Mouse (Mus musculus): ENCODE data around the gene Prop1. TPM values are rescaled to one million over a fixed set of nuclear protein-coding genes. Genes with fewer than 3 reads are reported as not detected.

Gene Prop1
- polyA plus RNA-seq, 1 experiment from 2014 or later = not detected

- no peak for ATAC-seq
These were observed 10.1 kb downstream of the Prop1 start, which contains the start of gene 4933414I15Rik for GRCm38 (mm10) chr11:50943506-50943905. 4933414I15Rik (minus strand) TSS chr11:50943765.

GRCm38 (mm10) chr11:50942386-50942785 is 11.2 kb downstream of the Prop1 start:
- DNase-seq (ENCODE audit: low spot score) (no peak), ATAC-seq (no peak)
- no peaks in the 10 kb centered on the region for H3K4me1 ChIP-seq (ENCODE audit: insufficient read depth, low read depth, low read length)
- H3K27ac ChIP-seq (ENCODE audit: low read length) = no peak overlapping the region
- H3K9ac ChIP-seq (replicated peaks; ENCODE audit: low read depth) = no peak overlapping the region
- H3K36me3 ChIP-seq (ENCODE audit: insufficient read depth, low read length) = no peaks in the 10 kb centered on the region
- no peaks in the 10 kb centered on the region for H3K27me3 ChIP-seq (replicated peaks; ENCODE audit: insufficient read depth, low read length)
- H3K4me2 ChIP-seq (replicated peaks; ENCODE audit: low read depth, low read length) = no peak overlapping the region
- H3K9me3 ChIP-seq (ENCODE audit: low read length) = no peaks in the 10 kb centered on the region
- 65% methylated on average over 12 of the region's 12 CpGs for WGBS
- H3K4me3 ChIP-seq (ENCODE audit: low read depth, low read length) = no peak overlapping the region
- TF ChIP-seq CTCF (IDR thresholded peaks at IDR 0.05) = no peak
- no peak for TF ChIP-seq EP300 (IDR thresholded peaks at IDR 0.05)

More at GRCm38 (mm10) chr11:50943506-50943905, 10.1 kb downstream of the Prop1 start, which contains the start of gene 4933414I15Rik:
- WGBS = 66% methylated on average over 14 of the region's 14 CpGs
- DNase-seq (ENCODE audit: low spot score) = no peak
- no peak within 1 kb of the TSS for H3K27ac ChIP-seq (ENCODE audit: low read length)
- H3K4me3 ChIP-seq (ENCODE audit: low read depth, low read length) = no peak within 1 kb of the TSS
- H3K9ac ChIP-seq (replicated peaks; ENCODE audit: low read depth) = no peak within 1 kb of the TSS
- no peaks in the 10 kb centered on the region for H3K36me3 ChIP-seq (ENCODE audit: insufficient read depth, low read length)
- no peak within 1 kb of the TSS for H3K4me2 ChIP-seq (replicated peaks; ENCODE audit: low read depth, low read length)
- no peaks in the 10 kb centered on the region for H3K9me3 ChIP-seq (ENCODE audit: low read length)
- TF ChIP-seq CTCF (IDR thresholded peaks at IDR 0.05) (no peak), EP300 (IDR thresholded peaks at IDR 0.05) (no peak)
- H3K27me3 ChIP-seq (replicated peaks; ENCODE audit: insufficient read depth, low read length) = no peaks in the 10 kb centered on the region
- no peaks in the 10 kb centered on the region for H3K4me1 ChIP-seq (ENCODE audit: insufficient read depth, low read depth, low read length)

GRCm38 (mm10) chr11:50939621-50940366 is 13.8 kb downstream of the Prop1 start:
- no peaks in the 10 kb centered on the region for H3K27me3 ChIP-seq (replicated peaks; ENCODE audit: insufficient read depth, low read length)
- ATAC-seq (peak; percentile 47; the same call in 1 of the 2 replicates), DNase-seq (ENCODE audit: low spot score) (peak; percentile 88)
- H3K9me3 ChIP-seq (ENCODE audit: low read length) = no peaks in the 10 kb centered on the region
- no peak overlapping the region for H3K4me2 ChIP-seq (replicated peaks; ENCODE audit: low read depth, low read length)
- no peak overlapping the region for H3K9ac ChIP-seq (replicated peaks; ENCODE audit: low read depth)
- no peak for TF ChIP-seq EP300 (IDR thresholded peaks at IDR 0.05)
- TF ChIP-seq CTCF (IDR thresholded peaks at IDR 0.05) = peak; percentile 96
- 36% methylated on average over 14 of the region's 14 CpGs for WGBS
- H3K4me3 ChIP-seq (ENCODE audit: low read depth, low read length) = no peak overlapping the region
- no peaks in the 10 kb centered on the region for H3K4me1 ChIP-seq (ENCODE audit: insufficient read depth, low read depth, low read length)
- H3K36me3 ChIP-seq (ENCODE audit: insufficient read depth, low read length) = no peaks in the 10 kb centered on the region
- no peak overlapping the region for H3K27ac ChIP-seq (ENCODE audit: low read length)

- TF ChIP-seq CTCF (IDR thresholded peaks at IDR 0.05) (no peak), EP300 (IDR thresholded peaks at IDR 0.05) (no peak)
- no peak overlapping the region for H3K27ac ChIP-seq (ENCODE audit: low read length)
- H3K9me3 ChIP-seq (ENCODE audit: low read length) = no peaks in the 10 kb centered on the region
- H3K4me2 ChIP-seq (replicated peaks; ENCODE audit: low read depth, low read length) = no peak overlapping the region
- no peaks in the 10 kb centered on the region for H3K36me3 ChIP-seq (ENCODE audit: insufficient read depth, low read length)
- no peak for ATAC-seq
- WGBS = 65% methylated on average over 8 of the region's 8 CpGs
- H3K27me3 ChIP-seq (replicated peaks; ENCODE audit: insufficient read depth, low read length) = no peaks in the 10 kb centered on the region
- DNase-seq (ENCODE audit: low spot score) = no peak
- no peaks in the 10 kb centered on the region for H3K4me1 ChIP-seq (ENCODE audit: insufficient read depth, low read depth, low read length)
- H3K9ac ChIP-seq (replicated peaks; ENCODE audit: low read depth) = no peak overlapping the region
- no peak overlapping the region for H3K4me3 ChIP-seq (ENCODE audit: low read depth, low read length)
These were observed 15.1 kb downstream of the Prop1 start for GRCm38 (mm10) chr11:50938435-50938834.

- ATAC-seq (no peak), DNase-seq (ENCODE audit: low spot score) (no peak)
- Histone ChIP-seq H3K9me3 (ENCODE audit: low read length) (no peaks in the 10 kb centered on the region), H3K27ac (ENCODE audit: low read length) (no peak overlapping the region), H3K36me3 (ENCODE audit: insufficient read depth, low read length) (no peaks in the 10 kb centered on the region), H3K9ac (replicated peaks; ENCODE audit: low read depth) (no peak overlapping the region), H3K4me1 (ENCODE audit: insufficient read depth, low read depth, low read length) (no peaks in the 10 kb centered on the region), H3K27me3 (replicated peaks; ENCODE audit: insufficient read depth, low read length) (no peaks in the 10 kb centered on the region), H3K4me3 (ENCODE audit: low read depth, low read length) (no peak overlapping the region), H3K4me2 (replicated peaks; ENCODE audit: low read depth, low read length) (no peak overlapping the region)
- no peak for TF ChIP-seq EP300 (IDR thresholded peaks at IDR 0.05)
- no peak for TF ChIP-seq CTCF (IDR thresholded peaks at IDR 0.05)
- 78% methylated on average over 1 of the region's 1 CpGs for WGBS
These were observed 21.5 kb downstream of the Prop1 start for GRCm38 (mm10) chr11:50932040-50932439.

- TF ChIP-seq EP300 (IDR thresholded peaks at IDR 0.05) = no peak
- TF ChIP-seq CTCF (IDR thresholded peaks at IDR 0.05) = no peak
- 0% methylated on average over 18 of the region's 18 CpGs for WGBS
- H3K27ac ChIP-seq (ENCODE audit: low read length) = peak within 1 kb of the TSS; percentile 57
These were observed 22.1 kb downstream of the Prop1 start, which contains the start of gene Zfp354b for GRCm38 (mm10) chr11:50931451-50931866. Zfp354b (minus strand) TSS chr11:50931633.

More at GRCm38 (mm10) chr11:50931451-50931866, 22.1 kb downstream of the Prop1 start, which contains the start of gene Zfp354b:
- ATAC-seq = peak; percentile 95
- peak within 1 kb of the TSS; percentile 72 for H3K4me3 ChIP-seq (ENCODE audit: low read depth, low read length)
- H3K9me3 ChIP-seq (ENCODE audit: low read length) = no peaks in the 10 kb centered on the region
- no peaks in the 10 kb centered on the region for H3K36me3 ChIP-seq (ENCODE audit: insufficient read depth, low read length)
- peak; percentile 83 for DNase-seq (ENCODE audit: low spot score)
- H3K4me1 ChIP-seq (ENCODE audit: insufficient read depth, low read depth, low read length) = no peaks in the 10 kb centered on the region
- peak within 1 kb of the TSS; percentile 49 for H3K9ac ChIP-seq (replicated peaks; ENCODE audit: low read depth)
- no peaks in the 10 kb centered on the region for H3K27me3 ChIP-seq (replicated peaks; ENCODE audit: insufficient read depth, low read length)
- peak within 1 kb of the TSS; percentile 93 for H3K4me2 ChIP-seq (replicated peaks; ENCODE audit: low read depth, low read length)
